Mouse (Mus musculus) liver, embryonic 14.5 days (tissue): Measurements from ENCODE around the gene Umad1.

Experiments
- CTCF ChIP-seq: IDR thresholded peaks from 2 replicates; pipeline ENCODE4 v1.5.1; 2016; ENCODE audit warnings: antibody characterized with exemption, low read depth, control low read depth
- EP300 ChIP-seq: IDR thresholded peaks from 2 replicates; pipeline ENCODE4 v1.6.1; 2016; ENCODE audit warnings: antibody characterized with exemption, low read depth

DNA sequence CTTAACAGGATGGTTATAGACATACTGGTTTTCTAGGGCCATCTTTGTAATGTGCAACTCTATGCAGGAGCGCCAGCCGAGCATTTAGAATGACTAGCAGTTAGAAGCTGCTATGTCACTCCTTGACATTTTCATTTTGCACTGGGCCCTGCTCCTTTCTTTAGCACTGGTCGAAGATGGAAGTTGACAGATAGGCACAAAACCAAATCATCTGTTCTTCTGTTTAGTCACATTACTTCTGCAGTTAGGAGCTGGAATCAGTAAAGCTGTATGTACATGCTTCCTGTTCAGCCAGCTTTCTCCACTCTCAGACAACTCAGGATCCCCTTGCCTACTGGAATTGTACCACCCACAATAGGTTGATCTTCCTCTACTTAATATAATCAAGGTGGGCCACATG, 48.4 kb upstream of the Umad1 start:
- TF ChIP-seq CTCF (no peak), EP300 (no peak)
